Mouse (Mus musculus): Measurements from ENCODE around the gene Slc25a17.

The Slc25a17 gene

DNA sequence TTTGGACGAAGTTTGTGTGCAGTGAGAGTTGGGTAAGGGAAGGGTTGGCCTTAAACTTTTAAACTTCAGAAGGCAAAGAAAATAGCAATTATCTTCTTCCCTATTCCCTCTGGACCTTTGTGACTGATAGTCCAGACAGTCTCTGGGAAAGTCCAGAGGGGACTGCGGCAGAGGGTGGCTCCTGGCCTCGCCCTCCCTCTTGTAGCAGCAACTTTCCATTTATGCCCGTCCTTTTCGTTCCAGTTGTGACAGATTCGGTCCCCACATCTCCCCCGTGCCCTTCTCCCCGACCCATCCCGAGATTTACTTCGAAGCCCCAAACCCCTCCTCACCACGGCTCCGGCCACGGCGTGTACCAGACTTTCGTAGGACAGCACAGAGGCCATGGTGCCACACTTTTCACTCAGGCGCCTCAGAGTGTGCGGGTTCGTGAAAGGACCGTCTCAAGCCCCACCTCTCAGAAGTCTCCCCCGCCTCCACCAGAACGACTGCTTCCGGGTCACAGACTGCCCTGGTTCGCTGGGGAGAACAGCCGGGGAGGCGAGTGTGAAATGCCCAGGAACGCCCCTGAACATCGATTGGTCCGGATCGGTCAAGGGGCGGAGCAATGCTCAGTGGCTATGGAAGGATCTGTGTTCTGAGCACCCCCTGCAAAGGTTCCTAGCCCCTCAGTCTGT is at the start of gene Slc25a17:
Slc25a17 (minus strand) TSS at position 468 of the 677 bp plus-strand sequence.
- peak; percentile 95 for DNase-seq (ENCODE audit: low read depth, low spot score)

- no peak for DNase-seq (ENCODE audit: low read depth, low spot score)
Observed at GRCm38 (mm10) chr15:81408199-81408598, 47.6 kb upstream of the Slc25a17 start, which contains the start of gene Dnajb7. Dnajb7 (minus strand) TSS chr15:81408299.

GRCm38 (mm10) chr15:81405008-81405407 is 44.4 kb upstream of the Slc25a17 start:
- DNase-seq (ENCODE audit: low read depth, low spot score) = no peak

- peak; percentile 96 for DNase-seq (ENCODE audit: low read depth, low spot score)
Observed at GRCm38 (mm10) chr15:81399638-81400315, 39.2 kb upstream of the Slc25a17 start, which contains the start of the genes St13 and Xpnpep3. St13 (minus strand) TSS chr15:81400077. Xpnpep3 (plus strand) TSS chr15:81400138.

DNA sequence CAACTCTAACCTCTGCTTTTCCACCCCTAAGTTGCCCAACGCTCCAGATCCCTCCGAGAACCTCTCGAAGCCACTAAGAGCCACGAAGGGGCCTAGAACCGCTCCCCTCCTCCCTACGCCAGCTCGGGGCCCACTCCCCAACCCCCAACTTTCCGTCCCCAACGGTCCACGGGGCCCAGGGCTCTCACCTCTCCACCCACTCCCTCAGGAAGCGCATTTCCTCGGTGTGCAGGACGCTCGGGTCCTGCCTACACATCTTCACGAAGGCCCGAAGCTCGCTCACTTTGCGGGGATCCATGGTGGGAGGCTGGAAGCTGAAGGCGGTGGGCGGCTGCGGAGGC is 38.7 kb upstream of the Slc25a17 start:
- DNase-seq (ENCODE audit: low read depth, low spot score) = no peak

DNA sequence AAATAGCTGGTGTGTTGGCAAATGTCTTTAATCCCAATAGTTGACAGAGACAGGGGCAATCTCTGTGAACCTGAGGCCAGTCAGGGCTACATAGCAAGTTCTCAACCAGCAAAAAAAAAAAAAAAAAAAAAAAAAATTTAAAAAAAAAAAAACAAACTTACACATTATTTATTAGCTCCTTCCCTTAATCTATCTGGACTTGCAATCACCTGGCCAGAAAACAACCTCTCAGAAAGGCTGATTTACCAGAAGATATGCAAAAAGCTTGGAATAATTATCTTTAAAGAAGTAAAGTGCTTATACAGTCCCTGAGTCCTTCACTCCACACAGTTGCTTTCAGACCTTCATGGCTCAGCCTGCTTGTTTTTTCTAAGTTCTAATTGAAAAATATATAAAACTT is 37.6 kb upstream of the Slc25a17 start:
- no peak for DNase-seq (ENCODE audit: low read depth, low spot score)

GRCm38 (mm10) chr15:81394211-81394915 is 33.8 kb upstream of the Slc25a17 start:
- no peak for DNase-seq (ENCODE audit: low read depth, low spot score)

GRCm38 (mm10) chr15:81392997-81393396 is 32.4 kb upstream of the Slc25a17 start:
- no peak for DNase-seq (ENCODE audit: low read depth, low spot score)

DNA sequence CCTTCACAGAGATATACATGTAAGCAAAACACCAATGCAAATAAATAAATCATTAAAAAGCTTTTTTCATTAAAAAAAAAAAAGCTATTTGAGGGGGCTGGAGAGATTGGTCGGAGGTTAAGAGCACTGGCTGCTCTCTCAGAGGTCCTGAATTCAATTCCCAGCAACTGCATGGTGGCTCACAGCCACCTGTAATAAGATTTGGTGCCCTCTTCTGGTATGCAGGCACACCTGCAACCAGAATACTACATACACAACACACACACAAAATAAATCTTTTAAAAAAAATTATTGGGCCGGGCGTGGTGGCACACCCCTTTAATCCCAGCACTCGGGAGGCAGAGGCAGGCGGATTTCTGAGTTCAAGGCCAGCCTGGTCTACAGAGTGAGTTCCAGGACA is 25.7 kb upstream of the Slc25a17 start:
- no peak for DNase-seq (ENCODE audit: low read depth, low spot score)

DNA sequence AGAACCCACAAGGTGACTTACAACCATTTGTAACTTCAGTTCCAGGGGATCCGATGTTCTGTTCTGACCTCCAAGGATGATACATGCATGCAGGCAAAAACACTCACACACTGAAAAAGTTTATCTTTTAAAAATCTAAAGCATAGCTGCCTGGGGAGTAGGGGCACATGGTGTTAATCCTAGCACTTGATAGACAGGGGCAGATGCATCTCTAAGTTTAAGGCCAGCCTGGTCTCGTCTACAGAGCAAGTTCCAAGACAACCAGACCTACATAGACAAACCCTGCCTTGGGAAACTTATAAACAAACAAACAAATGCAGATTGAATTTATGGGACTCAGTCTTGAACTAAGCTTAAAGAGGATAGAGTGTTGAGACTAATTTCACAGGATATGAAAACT is 18.2 kb upstream of the Slc25a17 start:
- no peak for DNase-seq (ENCODE audit: low read depth, low spot score)

DNA sequence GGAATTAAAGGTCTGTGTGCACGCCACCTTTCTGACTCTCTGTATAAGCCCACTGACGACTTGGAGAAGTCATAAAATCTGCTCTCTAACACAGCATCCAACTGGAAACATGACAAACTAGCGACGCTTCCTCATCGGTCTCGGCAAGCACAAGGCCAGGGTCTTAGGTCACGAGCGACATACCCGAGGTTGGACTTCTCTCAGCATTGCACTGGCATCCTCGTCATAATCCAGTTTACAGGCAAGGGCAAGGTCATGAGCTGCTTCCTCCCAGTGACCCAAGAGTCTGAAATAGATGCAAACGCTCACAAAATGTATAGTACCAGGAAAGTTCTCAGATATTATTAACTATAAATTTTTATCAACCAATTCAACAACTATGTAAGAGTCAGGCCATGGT is 14.0 kb upstream of the Slc25a17 start:
- DNase-seq (ENCODE audit: low read depth, low spot score) = no peak

GRCm38 (mm10) chr15:81370356-81370755 is 9.7 kb upstream of the Slc25a17 start:
- no peak for DNase-seq (ENCODE audit: low read depth, low spot score)

GRCm38 (mm10) chr15:81368601-81369000 is 8.0 kb upstream of the Slc25a17 start:
- no peak for DNase-seq (ENCODE audit: low read depth, low spot score)

DNA sequence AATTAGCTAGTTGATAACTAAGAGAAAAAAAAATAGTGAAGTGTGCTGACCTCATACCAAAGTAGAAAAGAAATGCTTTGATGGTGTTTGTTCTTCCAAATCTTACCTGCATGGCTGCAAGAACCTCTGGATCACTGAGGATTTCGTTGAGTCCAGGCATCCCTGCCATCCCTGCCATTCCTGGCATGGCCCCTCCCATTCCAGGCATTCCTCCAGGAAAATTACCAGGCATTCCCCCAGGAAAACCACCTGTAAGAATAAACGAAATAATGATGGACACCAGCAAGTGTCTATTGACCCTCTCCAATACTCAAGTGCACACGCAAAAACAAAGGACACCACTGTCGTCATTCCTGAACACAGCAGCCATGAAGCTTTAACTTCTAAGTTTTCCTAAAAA is 5.6 kb upstream of the Slc25a17 start:
- no peak for DNase-seq (ENCODE audit: low read depth, low spot score)

DNA sequence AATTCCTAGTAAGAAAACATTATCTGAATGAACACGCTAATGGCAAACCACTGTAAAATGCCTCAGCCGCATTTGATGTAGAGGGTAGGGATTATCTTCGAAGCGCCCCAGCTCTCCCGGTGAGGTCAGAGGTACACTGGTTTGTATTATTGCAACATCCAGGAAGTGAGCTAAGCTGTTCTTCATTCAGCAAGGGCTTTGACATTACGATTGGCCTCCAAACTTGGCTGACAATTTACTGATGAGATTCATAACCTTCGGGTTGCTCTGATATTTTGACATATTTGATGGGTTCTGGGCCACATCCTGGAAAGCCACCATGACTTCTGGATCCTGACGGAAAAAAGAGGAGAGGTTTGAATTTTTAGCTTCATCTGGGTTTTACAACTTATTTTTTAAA is 4.6 kb upstream of the Slc25a17 start:
- DNase-seq (ENCODE audit: low read depth, low spot score) = no peak

GRCm38 (mm10) chr15:81364271-81364670 is 3.7 kb upstream of the Slc25a17 start:
- no peak for DNase-seq (ENCODE audit: low read depth, low spot score)

GRCm38 (mm10) chr15:81362501-81362900 is 1.9 kb upstream of the Slc25a17 start:
- DNase-seq (ENCODE audit: low read depth, low spot score) = no peak

GRCm38 (mm10) chr15:81361417-81362015 is 904 bp upstream of the Slc25a17 start:
- peak; percentile 11 for DNase-seq (ENCODE audit: low read depth, low spot score)

DNA sequence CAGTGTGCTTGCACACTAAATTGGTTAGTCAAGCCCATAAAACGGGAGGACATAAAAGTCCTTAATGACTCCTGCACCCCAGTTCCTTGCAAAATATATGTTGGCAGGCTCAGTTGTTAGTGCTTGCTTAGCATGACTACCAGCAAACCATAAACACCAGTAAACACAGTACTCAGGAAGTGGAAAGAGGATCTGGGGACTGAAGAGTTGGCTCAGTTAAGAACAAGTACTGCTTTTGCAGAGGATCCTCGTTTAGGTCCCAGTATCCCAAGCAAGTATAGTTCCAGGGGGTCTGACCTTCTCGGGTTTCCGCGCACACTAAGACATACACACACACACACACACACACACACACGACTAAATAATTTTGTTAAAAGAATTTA is 401 bp upstream of the Slc25a17 start:
- DNase-seq (ENCODE audit: low read depth, low spot score) = no peak

GRCm38 (mm10) chr15:81359421-81359820 is 1.2 kb downstream of the Slc25a17 start:
- DNase-seq (ENCODE audit: low read depth, low spot score) = no peak

DNA sequence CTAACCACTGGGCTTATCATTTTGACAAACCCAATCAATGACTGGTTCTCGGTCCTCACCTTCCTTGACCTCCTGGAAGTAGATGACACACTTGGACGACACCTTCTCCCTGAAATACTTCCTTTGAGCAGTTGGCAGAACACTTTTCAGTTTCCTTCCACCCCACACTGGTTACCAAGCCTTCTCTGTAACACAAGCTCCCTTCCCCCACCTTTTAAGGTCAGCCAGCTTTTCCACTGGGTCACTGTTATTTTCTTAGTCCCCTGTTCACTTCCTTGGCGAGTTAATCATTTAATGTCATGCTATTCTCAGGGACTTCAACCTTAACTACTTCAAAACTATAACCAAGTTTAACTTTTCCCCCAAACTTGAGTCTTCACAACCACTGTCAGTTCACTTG is 1.7 kb downstream of the Slc25a17 start:
- DNase-seq (ENCODE audit: low read depth, low spot score) = no peak

DNA sequence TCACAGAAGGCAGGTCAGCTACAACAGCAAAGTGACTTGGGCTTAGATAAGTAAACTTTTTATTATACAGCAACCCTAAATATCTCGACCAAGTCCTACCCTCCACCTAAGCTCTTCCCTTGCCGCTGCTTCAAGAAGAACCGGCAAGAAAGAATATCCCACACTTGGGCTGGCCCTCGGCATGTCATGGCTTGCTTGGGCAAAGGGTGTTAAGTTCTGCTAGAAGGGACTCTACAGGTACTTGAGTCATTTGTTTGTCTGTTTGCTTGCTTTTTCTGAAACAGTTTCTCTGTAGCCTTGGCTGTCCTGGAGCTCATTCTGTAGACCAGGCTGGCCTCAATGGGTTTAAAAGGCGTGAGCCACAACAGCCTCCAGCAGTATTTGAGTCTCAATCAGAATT is 3.7 kb downstream of the Slc25a17 start:
- no peak for DNase-seq (ENCODE audit: low read depth, low spot score)
